In genomic region chr1:106208581-106208980, GRCm38 (mm10) we compare ENCODE assay signal across 23 mouse cellular contexts. TPM values are rescaled to one million over a fixed set of nuclear protein-coding genes. Genes with fewer than 3 reads are reported as not detected.
DNase-seq lines count a peak whose midpoint lies in the region; TF ChIP-seq lines count a peak whose summit lies in the region.
"Had no signal": no experiment of that assay in that cellular context is flagged by ENCODE, and none has a peak within 500 bp of the region (broad histone marks: within the 10 kb centered on the region; RNA-seq: fewer than 3 reads in every experiment).

No protein-coding gene starts in this region.

- peak overlapping the region; percentile 9; the same call in 1 of the 2 replicates for H3K27ac ChIP-seq in gastrocnemius, adult 2 months
- peak overlapping the region; percentile 32; the same call in 1 of the 2 replicates for H3K27ac ChIP-seq in layer of hippocampus, adult 2 months
- peak overlapping the region; percentile 98 for H3K27ac ChIP-seq in embryonic fibroblast, embryonic 13.5 days (ENCODE audit: insufficient read depth, low read length)
- H3K27ac ChIP-seq: embryonic facial prominence, embryonic 12.5 days; forebrain, embryonic 10.5 days; forebrain, embryonic 13.5 days; heart, embryonic 15.5 days; hindbrain, embryonic 14.5 days; hindbrain, postnatal 0 days had no signal

- TF ChIP-seq POLR2A in embryonic fibroblast, embryonic 13.5 days (IDR thresholded peaks at IDR 0.05; ENCODE audit: low read depth, low read length) = no peak

- intact Hi-C loops in gastrocnemius, adult 2 months (cut with DNase I) = no loop called here

- H3K4me3 ChIP-seq in gastrocnemius, adult 2 months = no peak overlapping the region
- no peak overlapping the region for H3K4me3 ChIP-seq in layer of hippocampus, adult 2 months
- H3K4me3 ChIP-seq in embryonic fibroblast, embryonic 13.5 days (ENCODE audit: insufficient read depth, low read length) = no peak overlapping the region
- H3K4me3 ChIP-seq: embryonic facial prominence, embryonic 12.5 days; forebrain, embryonic 10.5 days; forebrain, embryonic 13.5 days; heart, embryonic 12.5 days; heart, embryonic 15.5 days had no signal

- DNase-seq in gastrocnemius, adult 2 months = no peak
- no peak for DNase-seq in gastrocnemius, postnatal 25 days
- no peak for DNase-seq in layer of hippocampus, adult 2 months (ENCODE audit: low spot score in 2 of 2)
- DNase-seq in layer of hippocampus, postnatal 14 days (ENCODE audit: low spot score in 2 of 2) = no peak
- DNase-seq in spleen, adult 18-20 months = no peak
- DNase-seq: adrenal gland, adult 2 months; adrenal gland, postnatal 14 days; cerebellum, adult 18-20 months; cerebellum, adult 9-10 months; cerebellum, postnatal 14 days; embryo, embryonic 11 days; gastrocnemius, postnatal 14 days; heart, postnatal 10 days; heart, postnatal 36 days; kidney, adult 2 months had no signal

- TF ChIP-seq CTCF in gastrocnemius, adult 2 months (IDR thresholded peaks at IDR 0.05) = no peak
- TF ChIP-seq CTCF in layer of hippocampus, adult 2 months (conservative IDR thresholded peaks at IDR 0.05) = no peak
- TF ChIP-seq CTCF in embryonic fibroblast, embryonic 13.5 days (IDR thresholded peaks at IDR 0.05; ENCODE audit: borderline replicate concordance, insufficient read depth, low read length) = no peak

- H3K4me1 ChIP-seq in embryonic fibroblast, embryonic 13.5 days (ENCODE audit: control insufficient read depth, insufficient read depth, low read length) = peaks cover 30% of the 10 kb centered on the region

RNA-seq across cellular contexts. Expression of gene Phlpp1, which starts 37.0 kb away (rescaled TPM):
- total RNA-seq in gastrocnemius, adult 2 months (2021) = 1 to 10 TPM; 8.1 to 9.0 TPM
- 1 to 10 TPM; 5.4 to 5.7 TPM for total RNA-seq in gastrocnemius, postnatal 25 days (2021)
- total RNA-seq in layer of hippocampus, adult 2 months (2021) = 10 to 100 TPM; 82.6 to 87.3 TPM
- total RNA-seq in layer of hippocampus, postnatal 14 days (2021) = 10 to 100 TPM; 65.9 to 67.9 TPM
- polyA plus RNA-seq in embryonic fibroblast, embryonic 13.5 days (2011; ENCODE audit: insufficient read length, low read depth, missing spikeins) = 14.3 and 25.0 TPM in 2 replicates

Comparison
In these comparisons a context has a peak if more than half of its experiments do, and no peak if none do; other contexts are left out.
1. H3K27ac ChIP-seq: peak in every context shown above with its lines; median percentile 98 in embryonic fibroblast, embryonic 13.5 days; 32 in layer of hippocampus, adult 2 months; 9 in gastrocnemius, adult 2 months.
2. RNA of gene Phlpp1, which starts 37.0 kb away (total RNA-seq): 82.6 to 87.3 TPM in layer of hippocampus, adult 2 months and 65.9 to 67.9 TPM in layer of hippocampus, postnatal 14 days; 8.1 to 9.0 TPM in gastrocnemius, adult 2 months and 5.4 to 5.7 TPM in gastrocnemius, postnatal 25 days; every median in the first group is over 4 times any median in the second.